Mouse (Mus musculus) testis, adult 2 months (tissue): ENCODE data around the gene Gkn2.

ENCODE experiments used
- CTCF ChIP-seq: fragments of 200-500 bp; IDR thresholded peaks from 2 replicates; pipeline ENCODE4 v1.5.1; 2012; ENCODE audit warnings: low read depth, mild to moderate bottlenecking, inconsistent platforms, low read length, moderate library complexity; ENCODE audit not compliant: control insufficient read depth, insufficient read depth, insufficient replicate concordance
- POLR2A ChIP-seq: fragments of 200-500 bp; IDR thresholded peaks from 2 replicates; pipeline ENCODE4 v1.6.1; 2012; ENCODE audit warnings: low read depth, mild to moderate bottlenecking, inconsistent platforms, low read length, moderate library complexity; ENCODE audit not compliant: control insufficient read depth

DNA sequence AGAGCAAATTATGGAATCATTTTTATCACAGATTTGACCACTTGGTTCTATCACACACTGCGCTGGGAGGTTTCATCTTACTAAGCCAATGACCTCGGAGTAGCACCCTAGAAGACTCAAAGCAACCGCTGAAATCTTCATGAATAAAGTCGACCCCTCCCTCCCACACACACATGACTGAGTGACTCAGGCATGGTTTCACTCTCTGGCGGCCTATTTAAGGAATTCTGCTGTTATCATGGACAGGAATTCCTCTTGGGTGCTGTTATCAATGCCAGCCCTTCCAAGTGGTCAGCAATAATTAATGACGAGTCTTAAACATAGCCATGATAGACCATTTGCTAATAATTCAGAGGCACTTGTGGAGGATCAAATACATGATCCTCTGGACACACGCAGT lies 49.1 kb downstream of the Gkn2 start:
- TF ChIP-seq POLR2A: no peak
- no peak for TF ChIP-seq CTCF
